Mouse (Mus musculus): Measurements from ENCODE around the gene Ccdc74a. TPM values are rescaled to one million over a fixed set of nuclear protein-coding genes. Genes with fewer than 3 reads are reported as not detected.

Gene Ccdc74a
- polyA plus RNA-seq, 1 experiment from 2014 or later: 5.3 TPM

- 83% methylated on average over 9 of the region's 9 CpGs for WGBS (ENCODE audit: insufficient replicate concordance)
- no peak overlapping the region for H3K4me3 ChIP-seq (ENCODE audit: low read depth, low read length)
- H3K36me3 ChIP-seq (ENCODE audit: control insufficient read depth, insufficient read depth, low read length): peaks cover 38% of the 10 kb centered on the region
- H3K27me3 ChIP-seq (ENCODE audit: control insufficient read depth, insufficient read depth, low read length): no peaks in the 10 kb centered on the region
- H3K4me1 ChIP-seq (ENCODE audit: control insufficient read depth, insufficient read depth, low read length): peaks cover 23% of the 10 kb centered on the region
- ATAC-seq (replicated peaks; ENCODE audit: insufficient number of reproducible peaks, low FRiP score, low TSS enrichment): peak; percentile 69
- peak overlapping the region; percentile 59 for H3K27ac ChIP-seq (ENCODE audit: low read depth, low read length)
- no peaks in the 10 kb centered on the region for H3K9me3 ChIP-seq (replicated peaks; ENCODE audit: control insufficient read depth, low read length)
- no peak overlapping the region for H3K4me2 ChIP-seq
- H3K9ac ChIP-seq (ENCODE audit: low read depth, low read length): no peak overlapping the region
Measured at GRCm38 (mm10) chr16:17638036-17638628, 8.1 kb upstream of the Ccdc74a start.

GRCm38 (mm10) chr16:17639081-17639480 is 7.2 kb upstream of the Ccdc74a start:
- H3K27me3 ChIP-seq (ENCODE audit: control insufficient read depth, insufficient read depth, low read length): no peaks in the 10 kb centered on the region
- H3K4me3 ChIP-seq (ENCODE audit: low read depth, low read length): no peak overlapping the region
- H3K9ac ChIP-seq (ENCODE audit: low read depth, low read length): no peak overlapping the region
- WGBS (ENCODE audit: insufficient replicate concordance): 97% methylated on average over 3 of the region's 3 CpGs
- H3K27ac ChIP-seq (ENCODE audit: low read depth, low read length): no peak overlapping the region
- H3K4me2 ChIP-seq: no peak overlapping the region
- H3K4me1 ChIP-seq (ENCODE audit: control insufficient read depth, insufficient read depth, low read length): peaks cover 23% of the 10 kb centered on the region
- peaks cover 38% of the 10 kb centered on the region for H3K36me3 ChIP-seq (ENCODE audit: control insufficient read depth, insufficient read depth, low read length)
- no peaks in the 10 kb centered on the region for H3K9me3 ChIP-seq (replicated peaks; ENCODE audit: control insufficient read depth, low read length)
- no peak for ATAC-seq (replicated peaks; ENCODE audit: insufficient number of reproducible peaks, low FRiP score, low TSS enrichment)

- Histone ChIP-seq H3K27ac (ENCODE audit: low read depth, low read length) (no peak overlapping the region), H3K4me3 (ENCODE audit: low read depth, low read length) (no peak overlapping the region), H3K9ac (ENCODE audit: low read depth, low read length) (no peak overlapping the region), H3K9me3 (replicated peaks; ENCODE audit: control insufficient read depth, low read length) (no peaks in the 10 kb centered on the region), H3K4me2 (no peak overlapping the region), H3K27me3 (ENCODE audit: control insufficient read depth, insufficient read depth, low read length) (no peaks in the 10 kb centered on the region), H3K36me3 (ENCODE audit: control insufficient read depth, insufficient read depth, low read length) (peaks cover 33% of the 10 kb centered on the region), H3K4me1 (ENCODE audit: control insufficient read depth, insufficient read depth, low read length) (peaks cover 23% of the 10 kb centered on the region)
- whole genome bisulfite sequencing (ENCODE audit: insufficient replicate concordance): 93% methylated on average over 6 of the region's 6 CpGs
- ATAC-seq (replicated peaks; ENCODE audit: insufficient number of reproducible peaks, low FRiP score, low TSS enrichment): no peak
Measured at GRCm38 (mm10) chr16:17639951-17640350, 6.3 kb upstream of the Ccdc74a start.

- peaks cover 30% of the 10 kb centered on the region for H3K36me3 ChIP-seq (ENCODE audit: control insufficient read depth, insufficient read depth, low read length)
Measured at GRCm38 (mm10) chr16:17640706-17641105, 5.6 kb upstream of the Ccdc74a start.

GRCm38 (mm10) chr16:17641301-17641700 is 5.0 kb upstream of the Ccdc74a start:
- Histone ChIP-seq H3K9me3 (replicated peaks; ENCODE audit: control insufficient read depth, low read length) (no peaks in the 10 kb centered on the region), H3K36me3 (ENCODE audit: control insufficient read depth, insufficient read depth, low read length) (peaks cover 30% of the 10 kb centered on the region), H3K27ac (ENCODE audit: low read depth, low read length) (no peak overlapping the region), H3K27me3 (ENCODE audit: control insufficient read depth, insufficient read depth, low read length) (no peaks in the 10 kb centered on the region), H3K4me1 (ENCODE audit: control insufficient read depth, insufficient read depth, low read length) (peaks cover 23% of the 10 kb centered on the region), H3K4me2 (no peak overlapping the region), H3K9ac (ENCODE audit: low read depth, low read length) (no peak overlapping the region), H3K4me3 (ENCODE audit: low read depth, low read length) (no peak overlapping the region)
- ATAC-seq (replicated peaks; ENCODE audit: insufficient number of reproducible peaks, low FRiP score, low TSS enrichment): no peak
- WGBS (ENCODE audit: insufficient replicate concordance): 84% methylated on average over 6 of the region's 6 CpGs

More at GRCm38 (mm10) chr16:17640706-17641105, 5.6 kb upstream of the Ccdc74a start:
- H3K9ac ChIP-seq (ENCODE audit: low read depth, low read length): no peak overlapping the region
- H3K9me3 ChIP-seq (replicated peaks; ENCODE audit: control insufficient read depth, low read length): no peaks in the 10 kb centered on the region
- WGBS (ENCODE audit: insufficient replicate concordance): 91% methylated on average over 9 of the region's 9 CpGs
- no peak overlapping the region for H3K4me3 ChIP-seq (ENCODE audit: low read depth, low read length)
- H3K27me3 ChIP-seq (ENCODE audit: control insufficient read depth, insufficient read depth, low read length): no peaks in the 10 kb centered on the region
- no peak overlapping the region for H3K4me2 ChIP-seq
- ATAC-seq (replicated peaks; ENCODE audit: insufficient number of reproducible peaks, low FRiP score, low TSS enrichment): no peak
- H3K4me1 ChIP-seq (ENCODE audit: control insufficient read depth, insufficient read depth, low read length): peaks cover 23% of the 10 kb centered on the region
- no peak overlapping the region for H3K27ac ChIP-seq (ENCODE audit: low read depth, low read length)

GRCm38 (mm10) chr16:17642311-17642710 is 4.0 kb upstream of the Ccdc74a start:
- Histone ChIP-seq H3K4me2 (no peak overlapping the region), H3K36me3 (ENCODE audit: control insufficient read depth, insufficient read depth, low read length) (peaks cover 30% of the 10 kb centered on the region), H3K9ac (ENCODE audit: low read depth, low read length) (no peak overlapping the region), H3K4me1 (ENCODE audit: control insufficient read depth, insufficient read depth, low read length) (peaks cover 20% of the 10 kb centered on the region), H3K27me3 (ENCODE audit: control insufficient read depth, insufficient read depth, low read length) (no peaks in the 10 kb centered on the region), H3K4me3 (ENCODE audit: low read depth, low read length) (no peak overlapping the region), H3K9me3 (replicated peaks; ENCODE audit: control insufficient read depth, low read length) (no peaks in the 10 kb centered on the region), H3K27ac (ENCODE audit: low read depth, low read length) (no peak overlapping the region)
- ATAC-seq (replicated peaks; ENCODE audit: insufficient number of reproducible peaks, low FRiP score, low TSS enrichment): no peak
- WGBS (ENCODE audit: insufficient replicate concordance): 89% methylated on average over 8 of the region's 8 CpGs

GRCm38 (mm10) chr16:17643437-17643990 is 2.8 kb upstream of the Ccdc74a start:
- no peak overlapping the region for H3K4me2 ChIP-seq
- H3K9ac ChIP-seq (ENCODE audit: low read depth, low read length): no peak overlapping the region
- H3K4me3 ChIP-seq (ENCODE audit: low read depth, low read length): no peak overlapping the region
- peaks cover 12% of the 10 kb centered on the region; the same call in 1 of the 2 replicates for H3K4me1 ChIP-seq (ENCODE audit: control insufficient read depth, insufficient read depth, low read length)
- H3K36me3 ChIP-seq (ENCODE audit: control insufficient read depth, insufficient read depth, low read length): peaks cover 32% of the 10 kb centered on the region
- H3K27ac ChIP-seq (ENCODE audit: low read depth, low read length): no peak overlapping the region
- WGBS (ENCODE audit: insufficient replicate concordance): 91% methylated on average over 4 of the region's 4 CpGs
- H3K9me3 ChIP-seq (replicated peaks; ENCODE audit: control insufficient read depth, low read length): no peaks in the 10 kb centered on the region
- no peaks in the 10 kb centered on the region for H3K27me3 ChIP-seq (ENCODE audit: control insufficient read depth, insufficient read depth, low read length)
- ATAC-seq (replicated peaks; ENCODE audit: insufficient number of reproducible peaks, low FRiP score, low TSS enrichment): no peak

GRCm38 (mm10) chr16:17647156-17647555 is 886 bp downstream of the Ccdc74a start:
- H3K4me3 ChIP-seq (ENCODE audit: low read depth, low read length): peak overlapping the region; percentile 54; the same call in 1 of the 2 replicates
- peak overlapping the region; percentile 92 for H3K4me2 ChIP-seq
- ATAC-seq (replicated peaks; ENCODE audit: insufficient number of reproducible peaks, low FRiP score, low TSS enrichment): no peak
- H3K36me3 ChIP-seq (ENCODE audit: control insufficient read depth, insufficient read depth, low read length): peaks cover 30% of the 10 kb centered on the region
- no peaks in the 10 kb centered on the region for H3K27me3 ChIP-seq (ENCODE audit: control insufficient read depth, insufficient read depth, low read length)
- peak overlapping the region; percentile 70; the same call in 1 of the 2 replicates for H3K9ac ChIP-seq (ENCODE audit: low read depth, low read length)
- H3K27ac ChIP-seq (ENCODE audit: low read depth, low read length): no peak overlapping the region
- 10% methylated on average over 1 of the region's 1 CpGs for WGBS (ENCODE audit: insufficient replicate concordance)
- H3K9me3 ChIP-seq (replicated peaks; ENCODE audit: control insufficient read depth, low read length): no peaks in the 10 kb centered on the region
- H3K4me1 ChIP-seq (ENCODE audit: control insufficient read depth, insufficient read depth, low read length): peaks cover 12% of the 10 kb centered on the region; the same call in 1 of the 2 replicates
